Mouse (Mus musculus) cortical plate, adult 2 months (tissue): ENCODE measurements around the gene Ddi1.

Experiments
- CTCF ChIP-seq: fragments of 200-500 bp; IDR thresholded peaks from 2 replicates; pipeline ENCODE4 v1.5.1; 2011; ENCODE audit warnings: mild to moderate bottlenecking, control low read depth, low read length; ENCODE audit not compliant: insufficient read depth; ENCODE audit errors: extremely low read depth
- POLR2A ChIP-seq: fragments of 200-500 bp; IDR thresholded peaks from 2 replicates; pipeline ENCODE4 v1.6.1; 2011; ENCODE audit warnings: mild to moderate bottlenecking, low read length, control low read depth; ENCODE audit not compliant: insufficient read depth; ENCODE audit errors: extremely low read depth

GRCm38 (mm10) chr9:6302050-6302449 is 32.4 kb upstream of the Ddi1 start:
- TF ChIP-seq CTCF (no peak), POLR2A (no peak)
